Mouse (Mus musculus) gastrocnemius, adult 2 months (tissue): ENCODE measurements around the gene Arhgap45. TPM values are rescaled to one million over a fixed set of nuclear protein-coding genes. Genes with fewer than 3 reads are reported as not detected.
A peak's percentile ranks its signal among the peaks of the same experiment; 100 is the strongest.

Experiments
- DNase-seq: peaks from one replicate; pipeline ENCODE4 v3.0.0; 2022
- H3K27ac ChIP-seq: fragments of 200-600 bp; 2 replicates; pipeline ENCODE4 v1.8.1; 2022; ENCODE audit warnings: mild to moderate bottlenecking
- H3K4me3 ChIP-seq: fragments of 200-600 bp; 2 replicates; pipeline ENCODE4 v1.8.1; 2022; ENCODE audit warnings: mild to moderate bottlenecking, moderate library complexity
- CTCF ChIP-seq: fragments of 200-600 bp; IDR thresholded peaks from 2 replicates; pipeline ENCODE4 v1.8.1; 2022; ENCODE audit warnings: antibody characterized with exemption, mild to moderate bottlenecking, moderate library complexity
- intact Hi-C: fragments of 180-260 bp; cut with DNase I; formaldehyde crosslinking; loops from one replicate; pipeline ENCODE4 v1.15.1; 2025
- total RNA-seq, 2 experiments: library from RNA; stranded (reverse); gene quantifications; 2 replicates each; pipeline ENCODE4 v1.2.3; 2021

The Arhgap45 gene
- total RNA-seq, 2 experiments from 2014 or later, result 0.97 to 1.4 TPM

- intact Hi-C loops, result no loop called here
- peak overlapping the region; percentile 60 for H3K27ac ChIP-seq
- TF ChIP-seq CTCF, result no peak
- no peak for DNase-seq
- no peak overlapping the region for H3K4me3 ChIP-seq
Measured at GRCm38 (mm10) chr10:80003374-80004232, 12.8 kb upstream of the Arhgap45 start.

GRCm38 (mm10) chr10:80004233-80004705 lies 12.2 kb upstream of the Arhgap45 start:
- no peak for DNase-seq
- Histone ChIP-seq H3K4me3 (no peak overlapping the region), H3K27ac (no peak overlapping the region)
- intact Hi-C loops, result no loop called here
- no peak for TF ChIP-seq CTCF

- DNase-seq, result no peak
- TF ChIP-seq CTCF, result no peak
- H3K4me3 ChIP-seq, result no peak overlapping the region
- H3K27ac ChIP-seq, result no peak overlapping the region
- intact Hi-C loops, result no loop called here
Measured at GRCm38 (mm10) chr10:80011740-80012139, 4.7 kb upstream of the Arhgap45 start.

GRCm38 (mm10) chr10:80013609-80014008 lies 2.8 kb upstream of the Arhgap45 start:
- TF ChIP-seq CTCF, result no peak
- H3K27ac ChIP-seq, result no peak overlapping the region
- intact Hi-C loops, result no loop called here
- DNase-seq, result no peak
- no peak overlapping the region for H3K4me3 ChIP-seq

- TF ChIP-seq CTCF, result peak; percentile 29; the same call in 1 of the 2 replicates
- H3K27ac ChIP-seq, result no peak overlapping the region
- intact Hi-C loops, result no loop called here
- H3K4me3 ChIP-seq, result no peak overlapping the region
- DNase-seq, result no peak
Measured at GRCm38 (mm10) chr10:80014484-80015290, 1.8 kb upstream of the Arhgap45 start.

GRCm38 (mm10) chr10:80015583-80015982 lies 870 bp upstream of the Arhgap45 start:
- intact Hi-C loops, result no loop called here
- TF ChIP-seq CTCF, result no peak
- DNase-seq, result no peak

GRCm38 (mm10) chr10:80016931-80017330 lies 478 bp downstream of the Arhgap45 start:
- Histone ChIP-seq H3K27ac (peak overlapping the region; percentile 38), H3K4me3 (peak overlapping the region; percentile 55)
- intact Hi-C loops, result no loop called here
- no peak for TF ChIP-seq CTCF
- DNase-seq, result no peak

More at GRCm38 (mm10) chr10:80015583-80015982, 870 bp upstream of the Arhgap45 start:
- no peak overlapping the region for H3K27ac ChIP-seq
- no peak overlapping the region for H3K4me3 ChIP-seq

GRCm38 (mm10) chr10:80017361-80017760 lies 908 bp downstream of the Arhgap45 start:
- no peak for TF ChIP-seq CTCF
- DNase-seq, result no peak
- H3K27ac ChIP-seq, result peak overlapping the region; percentile 38
- H3K4me3 ChIP-seq, result peak overlapping the region; percentile 56
- intact Hi-C loops, result no loop called here

- Histone ChIP-seq H3K27ac (peak overlapping the region; percentile 25; the same call in 1 of the 2 replicates), H3K4me3 (peak overlapping the region; percentile 56)
- TF ChIP-seq CTCF, result no peak
- DNase-seq, result no peak
- intact Hi-C loops, result no loop called here
Measured at GRCm38 (mm10) chr10:80017771-80018170, 1.3 kb downstream of the Arhgap45 start.

GRCm38 (mm10) chr10:80018739-80019297 lies 2.4 kb downstream of the Arhgap45 start:
- peak overlapping the region; percentile 69 for H3K27ac ChIP-seq
- intact Hi-C loops, result no loop called here
- peak overlapping the region; percentile 50 for H3K4me3 ChIP-seq
- DNase-seq, result no peak
- no peak for TF ChIP-seq CTCF

- Histone ChIP-seq H3K4me3 (peak overlapping the region; percentile 50), H3K27ac (peak overlapping the region; percentile 69)
- intact Hi-C loops, result no loop called here
- peak; percentile 6; the same call in 1 of the 2 replicates for TF ChIP-seq CTCF
- DNase-seq, result no peak
Measured at GRCm38 (mm10) chr10:80019471-80020131, 3.1 kb downstream of the Arhgap45 start.

GRCm38 (mm10) chr10:80020191-80020590 lies 3.7 kb downstream of the Arhgap45 start:
- intact Hi-C loops, result no loop called here
- TF ChIP-seq CTCF, result no peak
- no peak for DNase-seq
- Histone ChIP-seq H3K4me3 (peak overlapping the region; percentile 50), H3K27ac (peak overlapping the region; percentile 69)
